Mouse (Mus musculus) lung, postnatal 36 days (tissue): ENCODE measurements around the gene Sorcs1.
A peak's percentile ranks its signal among the peaks of the same experiment; 100 is the strongest.

Source experiments
- DNase-seq: peaks from one replicate; pipeline ENCODE4 v3.0.0; 2022; ENCODE audit warnings: mixed read lengths

Sorcs1 gene

GRCm38 (mm10) chr19:50418962-50419720 lies 259.3 kb downstream of the Sorcs1 start:
- no peak for DNase-seq

- DNase-seq: no peak
Observed at GRCm38 (mm10) chr19:50410561-50410960, 267.9 kb downstream of the Sorcs1 start.

GRCm38 (mm10) chr19:50398341-50398740 lies 280.1 kb downstream of the Sorcs1 start:
- DNase-seq: no peak

GRCm38 (mm10) chr19:50395731-50396130 lies 282.7 kb downstream of the Sorcs1 start:
- no peak for DNase-seq

- no peak for DNase-seq
Observed at GRCm38 (mm10) chr19:50394101-50394500, 284.3 kb downstream of the Sorcs1 start.

GRCm38 (mm10) chr19:50389925-50390552 lies 288.4 kb downstream of the Sorcs1 start:
- DNase-seq: no peak

- DNase-seq: no peak
Observed at GRCm38 (mm10) chr19:50378901-50379300, 299.5 kb downstream of the Sorcs1 start.

GRCm38 (mm10) chr19:50374751-50375150 lies 303.7 kb downstream of the Sorcs1 start:
- DNase-seq: peak; percentile 3

GRCm38 (mm10) chr19:50366446-50366845 lies 312.0 kb downstream of the Sorcs1 start:
- DNase-seq: no peak

- no peak for DNase-seq
Observed at GRCm38 (mm10) chr19:50362655-50363500, 315.6 kb downstream of the Sorcs1 start.

GRCm38 (mm10) chr19:50358561-50358960 lies 319.9 kb downstream of the Sorcs1 start:
- DNase-seq: no peak

GRCm38 (mm10) chr19:50339211-50339610 lies 339.2 kb downstream of the Sorcs1 start:
- DNase-seq: no peak

- DNase-seq: no peak
Observed at GRCm38 (mm10) chr19:50336751-50337150, 341.7 kb downstream of the Sorcs1 start.

GRCm38 (mm10) chr19:50331136-50331535 lies 347.3 kb downstream of the Sorcs1 start:
- DNase-seq: no peak

- DNase-seq: no peak
Observed at GRCm38 (mm10) chr19:50327804-50328203, 350.6 kb downstream of the Sorcs1 start.

GRCm38 (mm10) chr19:50326151-50326550 lies 352.3 kb downstream of the Sorcs1 start:
- DNase-seq: no peak

- DNase-seq: no peak
Observed at GRCm38 (mm10) chr19:50325686-50326085, 352.8 kb downstream of the Sorcs1 start.

GRCm38 (mm10) chr19:50307046-50307445 lies 371.4 kb downstream of the Sorcs1 start:
- DNase-seq: no peak

GRCm38 (mm10) chr19:50294205-50294604 lies 384.2 kb downstream of the Sorcs1 start:
- peak; percentile 3 for DNase-seq

- DNase-seq: no peak
Observed at GRCm38 (mm10) chr19:50264450-50264849, 414.0 kb downstream of the Sorcs1 start.

- peak; percentile 39 for DNase-seq
Observed at GRCm38 (mm10) chr19:50258718-50259413, 419.6 kb downstream of the Sorcs1 start.

GRCm38 (mm10) chr19:50220476-50220875 lies 458.0 kb downstream of the Sorcs1 start:
- DNase-seq: no peak
